11 mouse cellular contexts compared by ENCODE assay signal in the genomic region with DNA sequence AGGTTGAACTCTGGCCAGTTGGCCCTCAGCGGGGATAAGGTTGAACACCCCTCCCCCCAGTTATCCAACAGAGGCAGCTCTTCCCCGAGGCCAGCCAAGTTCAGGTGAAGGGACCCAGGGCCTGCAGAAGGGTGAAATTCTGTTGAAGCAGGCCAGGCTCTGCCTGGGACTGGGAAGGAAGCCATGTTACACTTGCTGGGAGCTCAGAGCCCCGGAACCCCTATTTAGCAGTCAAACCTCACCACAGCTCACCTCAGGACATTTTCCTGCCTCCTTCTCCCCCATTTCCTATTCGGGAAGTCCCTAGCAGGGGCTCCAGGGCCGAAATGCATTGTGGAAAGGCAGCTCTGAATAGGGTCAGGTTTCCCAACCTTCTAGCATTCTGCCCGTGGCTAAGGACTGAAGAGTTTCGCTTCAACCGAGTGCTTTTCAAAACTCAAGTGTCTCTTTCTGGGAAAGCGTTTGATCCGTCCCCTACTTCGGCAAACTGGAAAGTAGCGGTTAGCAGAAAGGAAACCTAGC. TPM values are rescaled to one million over a fixed set of nuclear protein-coding genes. Genes with fewer than 3 reads are reported as not detected.
DNase-seq lines count a peak whose midpoint lies in the region; ATAC-seq and TF ChIP-seq lines count a peak whose summit lies in the region.
"Had no signal": no experiment of that assay in that cellular context is flagged by ENCODE, and none has a peak within 500 bp of the region (broad histone marks: within the 10 kb centered on the region; RNA-seq: fewer than 3 reads in every experiment).

No protein-coding gene starts in this region.

- no peak overlapping the region for H3K27ac ChIP-seq in kidney, embryonic 16.5 days (ENCODE audit: low read length)
- H3K27ac ChIP-seq: liver, embryonic 15.5 days had no signal

- ATAC-seq in kidney, embryonic 16.5 days (ENCODE audit: low FRiP score, low TSS enrichment) = no peak
- no peak for ATAC-seq in monocyte, adult 5-6 weeks (replicated peaks; ENCODE audit: insufficient number of reproducible peaks, low FRiP score, low TSS enrichment, poor library complexity, severe bottlenecking)

- 0 out of 2 replicates have a peak overlapping the region, but pooled peaks have one; percentile 10 for H3K9ac ChIP-seq in kidney, embryonic 16.5 days (replicated peaks; ENCODE audit: low read length)
- H3K9ac ChIP-seq: liver, embryonic 15.5 days had no signal

- TF ChIP-seq POLR2A in brain, embryonic 14.5 days (IDR thresholded peaks at IDR 0.05; ENCODE audit: borderline replicate concordance, extremely low read depth, insufficient read depth, insufficient read length, poor library complexity, severe bottlenecking) = no peak

- H3K27me3 ChIP-seq in kidney, embryonic 16.5 days (ENCODE audit: insufficient read depth, low read length) = peaks cover 78% of the 10 kb centered on the region

- no peak for TF ChIP-seq CTCF in brain, embryonic 14.5 days (IDR thresholded peaks at IDR 0.05; ENCODE audit: borderline replicate concordance, extremely low read depth, insufficient read depth, insufficient read length)

- peak overlapping the region; percentile 60 for H3K4me2 ChIP-seq in kidney, embryonic 16.5 days (replicated peaks; ENCODE audit: low read depth, low read length)
- H3K4me2 ChIP-seq: liver, embryonic 15.5 days had no signal

- DNase-seq in brain, embryonic 14.5 days (ENCODE audit: low read depth) = peak; percentile 30
- peak; percentile 56 for DNase-seq in embryo, embryonic 9.5 days (ENCODE audit: extremely low spot score)
- peak; percentile 59 for DNase-seq in lung, postnatal 25 days (ENCODE audit: low spot score)
- DNase-seq in right cerebral cortex, postnatal 25 days = no peak
- no peak for DNase-seq in cerebellum, postnatal 4 days (ENCODE audit: low spot score in 2 of 2)
- DNase-seq in urinary bladder, postnatal 10 days (ENCODE audit: low spot score) = no peak
- DNase-seq: thymus, postnatal 25 days had no signal

- no peaks in the 10 kb centered on the region for H3K36me3 ChIP-seq in kidney, embryonic 16.5 days (ENCODE audit: insufficient read depth, low read length)
- H3K36me3 ChIP-seq: liver, embryonic 15.5 days had no signal

- H3K4me3 ChIP-seq in kidney, embryonic 16.5 days (ENCODE audit: low read length) = peak overlapping the region; percentile 37
- H3K4me3 ChIP-seq: liver, embryonic 15.5 days had no signal

- no peaks in the 10 kb centered on the region for H3K9me3 ChIP-seq in kidney, embryonic 16.5 days (ENCODE audit: low read length)
- H3K9me3 ChIP-seq: liver, embryonic 15.5 days had no signal

- H3K4me1 ChIP-seq in kidney, embryonic 16.5 days (ENCODE audit: insufficient read depth, low read length) = peaks cover 47% of the 10 kb centered on the region

- WGBS in kidney, embryonic 16.5 days = 10% methylated on average over 12 of the region's 12 CpGs

RNA-seq across cellular contexts. Expression of gene Irx3, which starts 4.9 kb away (rescaled TPM):
- polyA plus RNA-seq in brain, embryonic 14.5 days (2012; rRNA removed) = 17.4 and 33.7 TPM in 2 replicates
- 14.5 and 14.7 TPM in 2 replicates for polyA plus RNA-seq in kidney, embryonic 16.5 days (2015; fragmentation: Nextera tagmentation; extraction: Ambion mirVana)
- not detected in 3 replicates for total RNA-seq in monocyte, adult 5-6 weeks (2017)
- total RNA-seq: hematopoietic stem cell, adult 5-6 weeks had no signal

Comparison
In these comparisons a context has a peak if more than half of its experiments do, and no peak if none do; other contexts are left out.
1. DNase-seq: peak in brain, embryonic 14.5 days (single experiment), embryo, embryonic 9.5 days (single experiment) and lung, postnatal 25 days (single experiment); none in right cerebral cortex, postnatal 25 days (single experiment), cerebellum, postnatal 4 days (0 of 2) and urinary bladder, postnatal 10 days (single experiment).